Mouse (Mus musculus): Measurements from ENCODE around the gene Kansl2.

Kansl2 gene

GRCm38 (mm10) chr15:98533881-98534627 lies at the start of gene Kansl2:
Kansl2 (minus strand) TSS chr15:98534264.
- DNase-seq (ENCODE audit: extremely low read depth, insufficient read length, low spot score) = peak; percentile 98

GRCm38 (mm10) chr15:98582996-98583395 lies 48.9 kb upstream of the Kansl2 start:
- DNase-seq (ENCODE audit: extremely low read depth, insufficient read length, low spot score) = no peak

GRCm38 (mm10) chr15:98582410-98582809 lies 48.3 kb upstream of the Kansl2 start:
- DNase-seq (ENCODE audit: extremely low read depth, insufficient read length, low spot score) = no peak

- DNase-seq (ENCODE audit: extremely low read depth, insufficient read length, low spot score) = peak; percentile 45
Observed at GRCm38 (mm10) chr15:98579795-98580464, 45.9 kb upstream of the Kansl2 start.

GRCm38 (mm10) chr15:98579310-98579709 lies 45.2 kb upstream of the Kansl2 start:
- DNase-seq (ENCODE audit: extremely low read depth, insufficient read length, low spot score) = no peak

GRCm38 (mm10) chr15:98573293-98573692 lies 39.2 kb upstream of the Kansl2 start:
- no peak for DNase-seq (ENCODE audit: extremely low read depth, insufficient read length, low spot score)

- DNase-seq (ENCODE audit: extremely low read depth, insufficient read length, low spot score) = no peak
Observed at GRCm38 (mm10) chr15:98570873-98571538, 36.9 kb upstream of the Kansl2 start, which contains the start of the genes Ccnt1 and 4930415O20Rik. Ccnt1 (minus strand) TSS chr15:98570923. 4930415O20Rik (plus strand) TSS chr15:98571004.

GRCm38 (mm10) chr15:98569795-98570365 lies 35.8 kb upstream of the Kansl2 start:
- no peak for DNase-seq (ENCODE audit: extremely low read depth, insufficient read length, low spot score)

GRCm38 (mm10) chr15:98569216-98569615 lies 35.2 kb upstream of the Kansl2 start:
- DNase-seq (ENCODE audit: extremely low read depth, insufficient read length, low spot score) = no peak

GRCm38 (mm10) chr15:98568256-98569033 lies 34.4 kb upstream of the Kansl2 start:
- no peak for DNase-seq (ENCODE audit: extremely low read depth, insufficient read length, low spot score)

- DNase-seq (ENCODE audit: extremely low read depth, insufficient read length, low spot score) = peak; percentile 99
Observed at GRCm38 (mm10) chr15:98567278-98568134, 33.4 kb upstream of the Kansl2 start.

- DNase-seq (ENCODE audit: extremely low read depth, insufficient read length, low spot score) = no peak
Observed at GRCm38 (mm10) chr15:98566973-98567277, 32.9 kb upstream of the Kansl2 start.

GRCm38 (mm10) chr15:98557186-98557585 lies 23.1 kb upstream of the Kansl2 start:
- no peak for DNase-seq (ENCODE audit: extremely low read depth, insufficient read length, low spot score)

GRCm38 (mm10) chr15:98555881-98556280 lies 21.8 kb upstream of the Kansl2 start:
- DNase-seq (ENCODE audit: extremely low read depth, insufficient read length, low spot score) = no peak

GRCm38 (mm10) chr15:98552758-98553157 lies 18.7 kb upstream of the Kansl2 start:
- no peak for DNase-seq (ENCODE audit: extremely low read depth, insufficient read length, low spot score)

- no peak for DNase-seq (ENCODE audit: extremely low read depth, insufficient read length, low spot score)
Observed at GRCm38 (mm10) chr15:98546843-98547242, 12.8 kb upstream of the Kansl2 start.

GRCm38 (mm10) chr15:98545151-98545550 lies 11.1 kb upstream of the Kansl2 start:
- no peak for DNase-seq (ENCODE audit: extremely low read depth, insufficient read length, low spot score)

- no peak for DNase-seq (ENCODE audit: extremely low read depth, insufficient read length, low spot score)
Observed at GRCm38 (mm10) chr15:98543341-98543740, 9.3 kb upstream of the Kansl2 start.

GRCm38 (mm10) chr15:98541064-98541463 lies 7.0 kb upstream of the Kansl2 start:
- DNase-seq (ENCODE audit: extremely low read depth, insufficient read length, low spot score) = peak; percentile 29

- DNase-seq (ENCODE audit: extremely low read depth, insufficient read length, low spot score) = no peak
Observed at GRCm38 (mm10) chr15:98537923-98538322, 3.9 kb upstream of the Kansl2 start.

Measured in 3134 (cell line).